Mouse (Mus musculus) neutrophil, adult 83 days (primary cell): ENCODE measurements around the gene Tas2r131. TPM values are rescaled to one million over a fixed set of nuclear protein-coding genes. Genes with fewer than 3 reads are reported as not detected.

Experiments
- total RNA-seq, 2 experiments: library from RNA; stranded (reverse); gene quantifications; one replicate each; pipeline ENCODE4 v1.2.4; 2023

Tas2r131 gene
- not detected for total RNA-seq

GRCm38 (mm10) chr6:132957819-132958218 lies at the start of gene Tas2r131:
Gene Tas2r131, minus strand, starts transcription at chr6:132957919.

GRCm38 (mm10) chr6:132980865-132981264 lies 23.1 kb upstream of the Tas2r131 start, which contains the start of gene Tas2r109:
Gene Tas2r109, minus strand, starts transcription at chr6:132980965.

DNA sequence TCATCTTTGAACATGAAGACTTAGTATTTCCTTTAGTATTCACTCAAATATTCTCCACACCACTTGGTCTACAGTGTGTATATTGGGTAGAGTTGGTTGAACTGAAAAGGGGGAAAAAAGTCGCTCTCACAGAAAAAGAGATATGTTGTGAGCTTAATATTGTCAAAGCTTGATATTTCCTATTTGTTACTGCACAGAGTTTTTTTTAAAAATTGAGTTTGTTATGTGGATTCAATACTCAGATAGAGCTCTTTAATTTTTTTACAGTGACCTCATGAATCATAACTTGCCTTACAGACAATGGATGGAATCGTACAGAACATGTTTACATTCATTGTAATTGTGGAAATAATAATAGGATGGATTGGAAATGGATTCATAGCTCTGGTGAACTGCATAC lies 6.9 kb downstream of the Tas2r131 start, which contains the start of gene Tas2r129:
Gene Tas2r129 (plus strand): TSS at position 301 of the 400 bp plus-strand sequence.

GRCm38 (mm10) chr6:132909351-132909750 lies 48.4 kb downstream of the Tas2r131 start, which contains the start of gene Tas2r125:
Gene Tas2r125, plus strand, starts transcription at chr6:132909651.

Other genes starting within 250 kb of the Tas2r131 start
- not detected for gene Tas2r122, start 246.0 kb downstream of the Tas2r131 start, total RNA-seq
- gene Tas2r115, start 219.9 kb downstream of the Tas2r131 start, total RNA-seq: not detected
- gene Tas2r124, start 203.2 kb downstream of the Tas2r131 start, total RNA-seq: not detected
- gene Tas2r102, start 195.8 kb downstream of the Tas2r131 start, total RNA-seq: not detected
- not detected for gene Tas2r136, start 179.8 kb downstream of the Tas2r131 start, total RNA-seq
- gene Tas2r117, start 155.1 kb downstream of the Tas2r131 start, total RNA-seq: not detected
- not detected for gene Tas2r123, start 110.8 kb downstream of the Tas2r131 start, total RNA-seq
- gene Tas2r116, start 102.5 kb downstream of the Tas2r131 start, total RNA-seq: not detected
- not detected for gene Tas2r110, start 89.9 kb downstream of the Tas2r131 start, total RNA-seq
- not detected for gene Tas2r113, start 64.9 kb downstream of the Tas2r131 start, total RNA-seq
- gene Tas2r125, start 48.3 kb downstream of the Tas2r131 start, total RNA-seq: not detected
- not detected for gene Tas2r129, start 6.8 kb downstream of the Tas2r131 start, total RNA-seq
- not detected for gene Tas2r109, start 23.0 kb upstream of the Tas2r131 start, total RNA-seq
- not detected for gene Tas2r103, start 79.2 kb upstream of the Tas2r131 start, total RNA-seq
- gene Tas2r140, start 97.9 kb upstream of the Tas2r131 start, total RNA-seq: not detected
- gene Smim10l1, start 147.0 kb upstream of the Tas2r131 start, total RNA-seq: 1 to 10 TPM; 7.3 to 8.7 TPM